Mouse (Mus musculus): ENCODE measurements at regions not wholly inside any gene's neighbourhood (a gene's known extent, or its start where the extent isn't known, plus 50 kb on each side); places are given as distances from the start of the nearest gene placed in this dataset.
A peak's percentile ranks its signal among the peaks of the same experiment; 100 is the strongest.

- Histone ChIP-seq H3K4me3 (ENCODE audit: low read depth, low read length) (no peak overlapping the region), H3K27me3 (ENCODE audit: control insufficient read depth, insufficient read depth, low read length) (no peaks in the 10 kb centered on the region), H3K4me2 (ENCODE audit: low read depth, low read length) (no peak overlapping the region), H3K36me3 (ENCODE audit: control insufficient read depth, insufficient read depth, low read length) (no peaks in the 10 kb centered on the region), H3K4me1 (ENCODE audit: control insufficient read depth, insufficient read depth, low read length) (no peaks in the 10 kb centered on the region), H3K9ac (replicated peaks; ENCODE audit: low read depth, low read length) (no peak overlapping the region), H3K9me3 (ENCODE audit: control insufficient read depth, low read length) (no peaks in the 10 kb centered on the region), H3K27ac (ENCODE audit: low read depth, low read length) (no peak overlapping the region)
- 51% methylated on average over 9 of the region's 9 CpGs for WGBS
- ATAC-seq (ENCODE audit: low read depth), result no peak
Observed at GRCm38 (mm10) chr3:121025546-121026157, 145.8 kb downstream of the Rwdd3 start.

GRCm38 (mm10) chr3:121024810-121025209 is 146.7 kb downstream of the Rwdd3 start:
- no peaks in the 10 kb centered on the region for H3K4me1 ChIP-seq (ENCODE audit: control insufficient read depth, insufficient read depth, low read length)
- peak; percentile 41; the same call in 1 of the 2 replicates for ATAC-seq (ENCODE audit: low read depth)
- no peaks in the 10 kb centered on the region for H3K27me3 ChIP-seq (ENCODE audit: control insufficient read depth, insufficient read depth, low read length)
- H3K4me2 ChIP-seq (ENCODE audit: low read depth, low read length), result no peak overlapping the region
- 38% methylated on average over 8 of the region's 8 CpGs for WGBS
- no peaks in the 10 kb centered on the region for H3K9me3 ChIP-seq (ENCODE audit: control insufficient read depth, low read length)
- no peaks in the 10 kb centered on the region for H3K36me3 ChIP-seq (ENCODE audit: control insufficient read depth, insufficient read depth, low read length)
- H3K4me3 ChIP-seq (ENCODE audit: low read depth, low read length), result no peak overlapping the region
- no peak overlapping the region for H3K27ac ChIP-seq (ENCODE audit: low read depth, low read length)
- no peak overlapping the region for H3K9ac ChIP-seq (replicated peaks; ENCODE audit: low read depth, low read length)

GRCm38 (mm10) chr3:121021126-121021848 is 150.2 kb downstream of the Rwdd3 start:
- ATAC-seq (ENCODE audit: low read depth), result peak; percentile 31; the same call in 1 of the 2 replicates
- no peak overlapping the region for H3K9ac ChIP-seq (replicated peaks; ENCODE audit: low read depth, low read length)
- 83% methylated on average over 4 of the region's 4 CpGs for WGBS
- no peak overlapping the region for H3K4me2 ChIP-seq (ENCODE audit: low read depth, low read length)
- H3K4me3 ChIP-seq (ENCODE audit: low read depth, low read length), result no peak overlapping the region
- no peaks in the 10 kb centered on the region for H3K4me1 ChIP-seq (ENCODE audit: control insufficient read depth, insufficient read depth, low read length)
- H3K9me3 ChIP-seq (ENCODE audit: control insufficient read depth, low read length), result no peaks in the 10 kb centered on the region
- H3K27ac ChIP-seq (ENCODE audit: low read depth, low read length), result no peak overlapping the region
- no peaks in the 10 kb centered on the region for H3K27me3 ChIP-seq (ENCODE audit: control insufficient read depth, insufficient read depth, low read length)
- H3K36me3 ChIP-seq (ENCODE audit: control insufficient read depth, insufficient read depth, low read length), result no peaks in the 10 kb centered on the region

- Histone ChIP-seq H3K27ac (ENCODE audit: low read depth, low read length) (no peak overlapping the region), H3K9ac (replicated peaks; ENCODE audit: low read depth, low read length) (no peak overlapping the region), H3K4me1 (ENCODE audit: control insufficient read depth, insufficient read depth, low read length) (no peaks in the 10 kb centered on the region), H3K36me3 (ENCODE audit: control insufficient read depth, insufficient read depth, low read length) (no peaks in the 10 kb centered on the region), H3K4me3 (ENCODE audit: low read depth, low read length) (no peak overlapping the region), H3K9me3 (ENCODE audit: control insufficient read depth, low read length) (no peaks in the 10 kb centered on the region), H3K27me3 (ENCODE audit: control insufficient read depth, insufficient read depth, low read length) (no peaks in the 10 kb centered on the region), H3K4me2 (ENCODE audit: low read depth, low read length) (no peak overlapping the region)
- 66% methylated on average over 6 of the region's 6 CpGs for WGBS
- ATAC-seq (ENCODE audit: low read depth), result no peak
Observed at GRCm38 (mm10) chr3:121009223-121009622, 162.3 kb downstream of the Rwdd3 start.

- Histone ChIP-seq H3K27ac (ENCODE audit: low read depth, low read length) (peak overlapping the region; percentile 44; the same call in 1 of the 2 replicates), H3K36me3 (ENCODE audit: control insufficient read depth, insufficient read depth, low read length) (no peaks in the 10 kb centered on the region), H3K4me2 (ENCODE audit: low read depth, low read length) (peak overlapping the region; percentile 23; the same call in 1 of the 2 replicates), H3K9ac (replicated peaks; ENCODE audit: low read depth, low read length) (no peak overlapping the region), H3K27me3 (ENCODE audit: control insufficient read depth, insufficient read depth, low read length) (no peaks in the 10 kb centered on the region), H3K4me1 (ENCODE audit: control insufficient read depth, insufficient read depth, low read length) (0 out of 2 replicates have a peak, but pooled peaks cover 3% of the 10 kb centered on the region), H3K4me3 (ENCODE audit: low read depth, low read length) (no peak overlapping the region), H3K9me3 (ENCODE audit: control insufficient read depth, low read length) (no peaks in the 10 kb centered on the region)
- ATAC-seq (ENCODE audit: low read depth), result peak; percentile 79
- WGBS, result 30% methylated on average over 17 of the region's 17 CpGs
Observed at GRCm38 (mm10) chr3:120983556-120984270, 187.8 kb downstream of the Rwdd3 start.

GRCm38 (mm10) chr3:120982795-120983555 is 188.5 kb downstream of the Rwdd3 start:
- 0 out of 2 replicates have a peak, but pooled peaks cover 3% of the 10 kb centered on the region for H3K4me1 ChIP-seq (ENCODE audit: control insufficient read depth, insufficient read depth, low read length)
- WGBS, result 18% methylated on average over 10 of the region's 10 CpGs
- H3K4me3 ChIP-seq (ENCODE audit: low read depth, low read length), result no peak overlapping the region
- no peak overlapping the region; the same call in 1 of the 2 replicates for H3K27ac ChIP-seq (ENCODE audit: low read depth, low read length)
- peak overlapping the region; percentile 23; the same call in 1 of the 2 replicates for H3K4me2 ChIP-seq (ENCODE audit: low read depth, low read length)
- no peak overlapping the region for H3K9ac ChIP-seq (replicated peaks; ENCODE audit: low read depth, low read length)
- ATAC-seq (ENCODE audit: low read depth), result peak; percentile 70
- no peaks in the 10 kb centered on the region for H3K9me3 ChIP-seq (ENCODE audit: control insufficient read depth, low read length)
- no peaks in the 10 kb centered on the region for H3K36me3 ChIP-seq (ENCODE audit: control insufficient read depth, insufficient read depth, low read length)
- H3K27me3 ChIP-seq (ENCODE audit: control insufficient read depth, insufficient read depth, low read length), result no peaks in the 10 kb centered on the region

GRCm38 (mm10) chr3:120982218-120982617 is 189.3 kb downstream of the Rwdd3 start:
- Histone ChIP-seq H3K27ac (ENCODE audit: low read depth, low read length) (no peak overlapping the region), H3K36me3 (ENCODE audit: control insufficient read depth, insufficient read depth, low read length) (no peaks in the 10 kb centered on the region), H3K4me1 (ENCODE audit: control insufficient read depth, insufficient read depth, low read length) (0 out of 2 replicates have a peak, but pooled peaks cover 3% of the 10 kb centered on the region), H3K4me2 (ENCODE audit: low read depth, low read length) (no peak overlapping the region), H3K9ac (replicated peaks; ENCODE audit: low read depth, low read length) (no peak overlapping the region), H3K27me3 (ENCODE audit: control insufficient read depth, insufficient read depth, low read length) (no peaks in the 10 kb centered on the region), H3K9me3 (ENCODE audit: control insufficient read depth, low read length) (no peaks in the 10 kb centered on the region), H3K4me3 (ENCODE audit: low read depth, low read length) (no peak overlapping the region)
- no peak for ATAC-seq (ENCODE audit: low read depth)
- WGBS, result 37% methylated on average over 4 of the region's 4 CpGs

- Histone ChIP-seq H3K27me3 (ENCODE audit: control insufficient read depth, insufficient read depth, low read length) (no peaks in the 10 kb centered on the region), H3K36me3 (ENCODE audit: control insufficient read depth, insufficient read depth, low read length) (no peaks in the 10 kb centered on the region), H3K9ac (replicated peaks; ENCODE audit: low read depth, low read length) (no peak overlapping the region), H3K4me2 (ENCODE audit: low read depth, low read length) (no peak overlapping the region), H3K4me3 (ENCODE audit: low read depth, low read length) (no peak overlapping the region), H3K27ac (ENCODE audit: low read depth, low read length) (no peak overlapping the region), H3K9me3 (ENCODE audit: control insufficient read depth, low read length) (no peaks in the 10 kb centered on the region), H3K4me1 (ENCODE audit: control insufficient read depth, insufficient read depth, low read length) (no peaks in the 10 kb centered on the region)
- 74% methylated on average over 14 of the region's 14 CpGs for WGBS
- ATAC-seq (ENCODE audit: low read depth), result no peak
Observed at GRCm38 (mm10) chr3:120970746-120971466, 200.6 kb downstream of the Rwdd3 start.
